Mouse (Mus musculus) E14TG2a.4 (cell line): ENCODE data around the gene Pole2.

Experiments
- H3K27me3 ChIP-seq: 2 replicates; pipeline ENCODE4 v1.6.1; 2014; ENCODE audit warnings: low read length, control low read depth; ENCODE audit not compliant: insufficient read depth
- H3K36me3 ChIP-seq: 2 replicates; pipeline ENCODE4 v1.6.1; 2014; ENCODE audit warnings: low read length, control low read depth; ENCODE audit not compliant: insufficient read depth
- H3K4me1 ChIP-seq: replicated peaks from 2 replicates; pipeline ENCODE4 v1.6.1; 2014; ENCODE audit warnings: low read depth, low read length, control low read depth
- H3K4me3 ChIP-seq: replicated peaks from 2 replicates; pipeline ENCODE4 v1.5.1; 2014; ENCODE audit warnings: mild to moderate bottlenecking, low read length
- H3K9me3 ChIP-seq: 2 replicates; pipeline ENCODE4 v1.6.1; 2014; ENCODE audit warnings: low read length, control low read depth
- CTCF ChIP-seq: conservative IDR thresholded peaks from 2 replicates; pipeline ENCODE4 v1.5.1; 2014; ENCODE audit warnings: low read length
- NANOG ChIP-seq: IDR thresholded peaks from 2 replicates; pipeline ENCODE4 v1.6.1; 2014; ENCODE audit warnings: borderline replicate concordance, low read length, mixed read lengths
- POU5F1 ChIP-seq: IDR thresholded peaks from 2 replicates; pipeline ENCODE4 v1.6.1; 2014; ENCODE audit warnings: low read length, borderline replicate concordance

Gene Pole2

GRCm38 (mm10) chr12:69207396-69207795 is 20.6 kb downstream of the Pole2 start:
- H3K36me3 ChIP-seq: peaks cover 60% of the 10 kb centered on the region
- no peaks in the 10 kb centered on the region for H3K9me3 ChIP-seq
- TF ChIP-seq POU5F1 (no peak), CTCF (no peak), NANOG (no peak)
- H3K4me3 ChIP-seq: no peak overlapping the region
- H3K4me1 ChIP-seq: peaks cover 31% of the 10 kb centered on the region
- no peaks in the 10 kb centered on the region for H3K27me3 ChIP-seq

GRCm38 (mm10) chr12:69204052-69204833 is 23.8 kb downstream of the Pole2 start, which contains the start of gene Gm49384:
Gene Gm49384, minus strand, starts transcription at chr12:69204267.
- Histone ChIP-seq H3K36me3 (peaks cover 70% of the 10 kb centered on the region), H3K4me3 (no peak within 1 kb of the TSS), H3K27me3 (no peaks in the 10 kb centered on the region), H3K4me1 (peaks cover 16% of the 10 kb centered on the region), H3K9me3 (no peaks in the 10 kb centered on the region)
- TF ChIP-seq CTCF (no peak), POU5F1 (no peak), NANOG (no peak)

- H3K9me3 ChIP-seq: no peaks in the 10 kb centered on the region
- peaks cover 6% of the 10 kb centered on the region; the same call in 1 of the 2 replicates for H3K27me3 ChIP-seq
- H3K36me3 ChIP-seq: peaks cover 45% of the 10 kb centered on the region
- H3K4me1 ChIP-seq: peaks cover 37% of the 10 kb centered on the region
- H3K4me3 ChIP-seq: no peak overlapping the region
- TF ChIP-seq POU5F1 (no peak), CTCF (no peak), NANOG (no peak)
Observed at GRCm38 (mm10) chr12:69198985-69199384, 29.0 kb downstream of the Pole2 start.

- TF ChIP-seq NANOG (no peak), POU5F1 (no peak), CTCF (no peak)
- Histone ChIP-seq H3K9me3 (no peaks in the 10 kb centered on the region), H3K4me1 (peaks cover 36% of the 10 kb centered on the region), H3K27me3 (peaks cover 6% of the 10 kb centered on the region; the same call in 1 of the 2 replicates), H3K36me3 (peaks cover 38% of the 10 kb centered on the region), H3K4me3 (peak within 1 kb of the TSS; percentile 94)
Observed at GRCm38 (mm10) chr12:69198164-69198535, 29.8 kb downstream of the Pole2 start, which contains the start of gene Dnaaf2. Gene Dnaaf2, minus strand, starts transcription at chr12:69198429.

GRCm38 (mm10) chr12:69197378-69198163 is 30.4 kb downstream of the Pole2 start:
- no peak for TF ChIP-seq NANOG
- no peak for TF ChIP-seq POU5F1
- TF ChIP-seq CTCF: no peak
- Histone ChIP-seq H3K27me3 (peaks cover 6% of the 10 kb centered on the region; the same call in 1 of the 2 replicates), H3K9me3 (no peaks in the 10 kb centered on the region), H3K4me1 (peaks cover 36% of the 10 kb centered on the region), H3K36me3 (peaks cover 35% of the 10 kb centered on the region), H3K4me3 (peak overlapping the region; percentile 94)

GRCm38 (mm10) chr12:69196444-69197377 is 31.3 kb downstream of the Pole2 start, which contains the start of gene Gm49383:
Gene Gm49383, minus strand, starts transcription at chr12:69197104.
- Histone ChIP-seq H3K4me1 (peaks cover 36% of the 10 kb centered on the region), H3K36me3 (peaks cover 36% of the 10 kb centered on the region), H3K9me3 (no peaks in the 10 kb centered on the region), H3K27me3 (peaks cover 6% of the 10 kb centered on the region; the same call in 1 of the 2 replicates), H3K4me3 (peak within 1 kb of the TSS; percentile 94)
- TF ChIP-seq CTCF: no peak
- no peak for TF ChIP-seq POU5F1
- no peak for TF ChIP-seq NANOG

GRCm38 (mm10) chr12:69192637-69193036 is 35.4 kb downstream of the Pole2 start:
- no peak for TF ChIP-seq CTCF
- no peak for TF ChIP-seq POU5F1
- no peak for TF ChIP-seq NANOG
- Histone ChIP-seq H3K27me3 (peaks cover 6% of the 10 kb centered on the region; the same call in 1 of the 2 replicates), H3K4me1 (peaks cover 26% of the 10 kb centered on the region), H3K4me3 (no peak overlapping the region), H3K36me3 (peaks cover 42% of the 10 kb centered on the region), H3K9me3 (no peaks in the 10 kb centered on the region)
